Mouse (Mus musculus) megakaryocyte, embryonic 14.5 days (primary cell): Measurements from ENCODE around the gene Sh3pxd2b.

ENCODE experiments used
- FLI1 ChIP-seq: IDR thresholded peaks from 2 replicates; pipeline ENCODE4 v1.6.1; 2012; ENCODE audit warnings: low read length, inconsistent platforms, mixed read lengths
- GATA1 ChIP-seq: IDR thresholded peaks from 3 replicates; pipeline ENCODE4 v1.6.1; 2012; ENCODE audit warnings: mixed read lengths, low read length, inconsistent platforms, borderline replicate concordance

DNA sequence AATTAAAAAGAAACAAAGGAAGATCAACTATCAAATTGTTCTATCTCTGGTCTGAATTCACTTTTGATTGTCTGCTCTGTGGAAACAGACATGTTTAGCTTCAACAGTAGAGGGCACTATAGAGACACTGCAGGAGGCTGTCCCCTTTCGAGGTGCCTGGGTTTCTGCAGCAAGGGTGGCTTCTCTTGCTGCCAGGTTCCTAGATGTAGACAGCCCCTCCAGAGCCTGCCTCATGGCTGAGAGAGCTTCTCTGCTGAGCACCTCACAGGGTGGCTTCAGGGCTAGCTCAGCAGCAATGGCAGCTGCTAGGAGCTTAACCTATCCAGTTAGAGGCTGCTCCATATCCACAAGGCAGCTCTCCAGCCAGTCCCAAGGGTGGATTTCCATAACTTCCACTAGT, 102.6 kb downstream of the Sh3pxd2b start:
- TF ChIP-seq GATA1 (no peak), FLI1 (no peak)
